Mouse (Mus musculus) liver (tissue): ENCODE data around the gene Kat2a.
"Not testable (repeated sequence)": the region's sequence is repeated elsewhere in the genome, so short reads cannot be mapped to it uniquely, and the experiment has no call there.

ENCODE experiments used
- DNase-seq: peaks from one replicate; pipeline ENCODE4 v3.0.0-alpha.2; 2020; ENCODE audit warnings: mixed read lengths

The Kat2a gene

DNA sequence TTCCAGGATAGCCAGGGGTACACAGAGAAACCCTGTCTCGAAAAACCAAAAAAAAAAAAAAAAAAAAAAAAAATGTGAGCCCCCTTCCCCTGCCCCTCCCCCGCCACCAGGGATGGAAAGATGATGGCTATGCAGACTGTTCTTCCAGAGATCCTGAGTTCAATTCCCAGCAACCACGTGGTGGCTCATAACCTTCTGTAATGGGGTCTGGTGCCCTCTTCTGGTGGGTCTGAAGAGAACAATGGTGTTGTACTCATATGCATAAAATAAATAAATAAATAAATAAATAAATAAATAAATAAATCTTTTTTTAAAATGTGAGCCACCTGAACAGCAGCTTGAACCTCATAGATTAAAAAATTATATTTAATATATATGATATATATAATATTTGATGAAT lies 56.7 kb downstream of the Kat2a start:
- DNase-seq, result not testable (repeated sequence)
